Mouse (Mus musculus) heart, adult 8-10 months (tissue): ENCODE data around the gene Gse1. TPM values are rescaled to one million over a fixed set of nuclear protein-coding genes. Genes with fewer than 3 reads are reported as not detected.
"Not testable (repeated sequence)": the region's sequence is repeated elsewhere in the genome, so short reads cannot be mapped to it uniquely, and the experiment has no call there.

Source experiments
- DNase-seq: peaks from one replicate; pipeline ENCODE4 v3.0.0; 2022; ENCODE audit warnings: low spot score
- total RNA-seq, 4 experiments: library from RNA; stranded (reverse); gene quantifications; 2 replicates each; pipeline ENCODE4 v1.2.4; 2022

The Gse1 gene
- total RNA-seq, 4 experiments from 2014 or later: 18.9 to 29.1 (median 23.3) TPM

DNA sequence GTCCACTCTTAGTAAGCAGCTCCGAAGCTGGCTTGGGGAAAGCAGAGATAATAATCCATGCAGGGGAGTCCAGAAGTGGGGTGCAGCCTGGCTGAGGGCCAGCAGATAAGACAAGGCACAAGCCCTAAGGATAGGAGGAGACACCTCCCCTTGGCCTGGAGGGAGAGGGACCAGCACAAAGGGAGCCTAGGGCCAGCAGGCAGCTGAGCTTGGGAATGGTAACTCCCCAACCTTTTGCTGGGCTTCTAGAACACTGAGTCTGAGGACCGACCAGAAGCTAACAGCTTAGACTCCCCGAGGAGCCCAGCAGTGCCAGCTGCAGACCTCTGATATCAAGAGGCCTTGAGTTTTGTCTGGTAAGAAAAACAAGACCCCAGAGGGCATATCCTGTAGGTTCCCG is 115.9 kb downstream of the Gse1 start:
- no peak for DNase-seq

DNA sequence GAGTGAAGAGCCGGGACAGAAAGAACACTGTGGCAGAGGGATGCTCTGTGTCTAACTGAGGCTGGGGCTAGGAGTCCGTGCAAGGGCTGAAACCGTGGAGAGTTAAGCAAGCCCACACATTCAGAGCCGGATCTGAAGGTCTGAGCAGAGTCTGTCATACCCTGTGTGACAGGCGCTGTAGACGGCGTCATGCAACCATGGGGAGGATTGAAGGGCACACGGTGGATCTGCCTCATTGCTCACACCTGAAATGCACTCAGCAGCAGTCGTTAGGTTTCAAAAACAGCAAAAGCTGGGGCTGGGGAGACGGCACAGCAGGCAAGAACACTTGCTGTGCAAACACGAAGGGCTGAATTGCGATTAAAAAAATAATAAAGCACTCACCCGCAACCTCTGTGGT is 116.3 kb downstream of the Gse1 start:
- DNase-seq: no peak

DNA sequence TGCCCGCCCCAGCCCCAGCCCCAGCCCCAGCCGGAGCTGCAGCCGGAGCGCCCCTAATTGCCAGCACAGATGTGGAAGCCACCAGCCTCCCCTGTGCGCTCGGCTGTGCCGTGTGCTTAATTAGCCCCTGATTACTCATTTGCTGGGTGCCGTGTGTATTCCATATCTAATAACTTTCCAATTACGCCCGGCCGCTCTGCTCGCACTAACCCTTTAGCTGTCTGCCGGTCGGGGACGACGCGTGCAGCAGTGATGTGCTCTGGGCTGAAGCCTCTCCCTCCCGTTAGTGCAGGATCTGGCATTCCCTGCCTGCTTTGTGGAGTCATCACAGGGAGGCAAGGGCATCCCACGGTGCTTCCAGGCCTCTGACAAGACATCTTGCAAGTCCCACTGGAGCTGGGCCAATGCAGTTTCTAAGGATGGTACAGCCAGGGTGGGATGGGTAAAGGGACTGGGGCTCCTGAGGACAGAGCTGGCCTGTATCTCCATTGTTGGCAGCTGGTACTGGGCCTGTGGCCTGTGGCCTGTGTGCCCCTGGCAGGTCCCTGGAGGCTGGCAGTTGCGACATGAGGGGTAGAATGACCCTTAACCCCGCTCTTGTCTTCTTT is 119.6 kb downstream of the Gse1 start:
- no peak for DNase-seq

DNA sequence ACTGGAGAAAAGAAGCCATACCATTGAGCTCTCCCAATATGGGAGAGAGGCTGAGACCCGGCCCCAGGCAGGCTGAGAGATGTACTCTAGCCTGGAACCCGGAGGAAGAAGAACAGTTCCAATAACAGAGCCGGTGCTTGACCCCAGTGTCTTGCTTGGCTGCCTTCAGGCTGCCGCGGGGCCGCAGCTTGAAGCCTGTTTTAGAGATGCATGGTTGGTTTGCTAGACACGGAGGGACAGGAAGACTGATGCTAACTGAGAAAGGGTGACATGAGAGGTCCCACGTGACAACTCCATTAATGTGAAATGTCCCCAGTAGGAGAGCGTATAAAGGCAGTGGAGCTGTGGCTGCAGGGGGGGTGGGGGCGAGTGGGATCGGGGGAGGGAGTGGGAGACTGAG is 120.7 kb downstream of the Gse1 start:
- no peak for DNase-seq

DNA sequence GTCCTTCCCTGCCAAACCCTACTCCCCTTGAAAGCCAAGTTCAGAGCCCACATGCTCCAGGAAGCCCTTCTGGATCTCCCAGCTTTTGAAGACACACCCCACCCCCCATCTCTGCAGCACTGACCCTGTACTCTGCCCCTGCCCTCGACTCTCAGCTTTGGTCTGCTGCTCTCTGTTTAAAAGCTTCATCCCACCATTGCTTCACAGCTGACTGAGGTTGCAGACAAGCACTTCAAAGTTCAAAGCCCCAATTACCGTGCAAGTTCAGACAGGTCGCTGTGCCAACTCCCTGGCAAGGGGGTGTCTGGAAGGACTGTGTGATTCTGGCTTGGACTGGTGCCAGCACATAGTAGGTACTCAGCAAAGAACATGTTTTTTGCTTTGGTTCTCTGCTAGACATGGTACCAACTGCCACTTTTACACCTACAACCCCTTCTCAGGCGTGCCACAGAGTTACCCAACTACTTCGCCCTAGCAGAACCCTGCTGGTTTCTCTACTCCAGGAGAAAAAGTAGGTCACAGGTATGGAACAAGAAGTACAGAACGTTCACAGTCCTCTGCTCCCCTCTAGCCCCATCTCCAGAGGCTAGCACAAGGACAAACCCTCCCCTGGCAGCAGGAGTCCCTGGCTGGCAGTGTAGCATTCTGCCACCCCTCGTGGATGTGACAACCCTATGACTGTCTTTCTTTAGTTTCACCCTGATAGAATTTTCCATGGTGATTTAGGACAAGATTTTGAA is 123.2 kb downstream of the Gse1 start:
- DNase-seq: no peak

DNA sequence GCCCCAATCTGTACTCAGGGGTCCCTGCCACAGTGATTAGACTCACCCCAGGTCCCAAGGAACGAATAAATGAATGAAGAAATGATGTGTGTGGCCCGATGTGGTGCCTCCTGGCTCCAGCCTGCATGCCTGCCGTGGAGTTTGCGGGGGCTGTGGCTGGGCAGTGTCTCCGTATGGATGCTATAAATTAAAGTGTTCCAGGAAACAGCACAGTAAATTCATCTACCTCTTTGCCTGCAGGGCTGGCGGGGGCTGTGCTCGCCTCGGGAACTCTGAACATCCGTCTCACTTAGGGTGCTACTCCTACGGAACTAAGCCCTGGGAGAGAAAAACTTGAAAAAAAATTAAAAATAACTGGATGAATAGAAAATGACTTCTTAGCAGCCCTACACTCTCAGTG is 123.8 kb downstream of the Gse1 start:
- DNase-seq: no peak

DNA sequence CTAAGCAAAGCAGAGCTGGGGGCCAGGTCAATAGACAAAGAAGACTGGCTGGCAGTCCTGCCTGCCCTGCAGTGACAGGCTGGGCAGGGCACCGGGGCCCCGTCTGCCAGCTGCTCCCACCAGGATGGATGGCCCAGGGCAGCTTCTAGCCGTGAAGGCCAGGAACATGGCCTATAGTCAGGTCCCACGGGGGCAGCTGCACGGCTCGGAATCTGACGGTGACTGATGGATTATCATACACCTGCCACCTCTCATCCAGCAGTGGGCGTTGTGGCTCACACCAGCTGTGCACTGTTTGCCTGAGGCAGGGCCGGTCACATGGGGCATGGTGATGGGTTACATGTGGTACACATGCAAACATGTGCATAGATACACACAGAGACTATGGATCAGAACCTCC is 127.8 kb downstream of the Gse1 start:
- DNase-seq: no peak

DNA sequence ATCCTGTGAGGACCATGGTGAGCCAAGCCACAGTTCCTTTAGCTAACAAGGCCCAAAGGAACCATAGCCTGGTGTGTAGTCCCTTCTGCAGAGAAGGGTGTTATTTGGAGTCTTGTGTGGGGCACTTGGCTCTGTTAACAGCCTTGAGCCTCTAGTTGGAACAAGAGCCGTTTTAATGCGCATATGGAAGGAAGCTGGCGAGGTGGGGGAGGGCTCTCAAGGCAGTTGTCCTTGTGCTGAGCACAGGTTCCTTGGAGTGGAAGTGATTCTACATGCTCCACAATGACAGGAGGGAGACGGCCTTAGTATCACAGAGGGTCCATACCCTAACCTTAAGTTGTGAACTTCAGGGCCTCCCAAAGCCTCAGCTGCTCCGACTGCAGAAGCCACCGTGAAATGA is 129.2 kb downstream of the Gse1 start:
- no peak for DNase-seq

DNA sequence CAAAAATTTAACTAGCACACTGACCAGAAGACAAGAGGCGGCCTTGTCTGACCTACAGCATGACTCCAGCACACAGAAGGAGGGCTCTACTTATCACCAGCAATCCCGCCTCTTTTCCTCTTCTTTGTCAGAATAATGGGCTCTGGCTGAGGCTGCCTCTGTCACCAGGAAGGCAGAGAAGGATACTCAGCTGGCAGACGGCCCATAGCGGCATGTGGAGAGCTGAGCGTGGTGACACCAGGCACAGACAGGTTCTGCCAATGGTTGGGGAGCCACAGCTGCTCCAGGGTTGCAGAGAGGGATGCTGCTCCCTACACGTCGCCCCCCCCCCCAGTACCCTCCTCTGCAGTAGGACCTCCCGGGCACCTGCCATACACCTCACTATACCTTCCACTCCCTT is 133.0 kb downstream of the Gse1 start:
- no peak for DNase-seq

DNA sequence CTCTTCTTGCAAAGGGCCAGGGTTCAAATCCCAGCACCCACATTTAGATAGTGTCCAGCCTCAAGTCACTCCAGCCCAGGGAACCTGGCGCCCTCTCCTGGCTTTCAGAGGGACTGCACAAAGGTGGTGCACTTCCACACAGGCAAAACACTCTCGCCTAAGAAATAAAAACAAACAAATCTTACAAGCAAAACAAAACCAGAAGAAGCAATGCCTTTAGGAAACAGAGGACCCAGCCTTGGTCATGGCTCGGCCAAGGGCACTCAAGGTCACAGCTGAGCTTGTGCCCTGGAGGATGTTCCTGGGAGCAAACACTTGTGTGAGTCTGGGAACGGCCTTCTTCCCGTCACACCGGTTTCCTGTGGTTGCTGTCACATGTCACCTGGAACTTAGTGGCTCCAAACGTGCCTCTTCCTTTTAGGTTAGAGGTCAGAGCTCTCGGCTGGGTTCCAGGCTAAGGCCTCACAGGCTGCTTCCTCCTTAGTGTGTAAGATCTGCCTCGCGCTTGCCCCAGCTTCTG is 135.4 kb downstream of the Gse1 start:
- DNase-seq: peak; percentile 84

DNA sequence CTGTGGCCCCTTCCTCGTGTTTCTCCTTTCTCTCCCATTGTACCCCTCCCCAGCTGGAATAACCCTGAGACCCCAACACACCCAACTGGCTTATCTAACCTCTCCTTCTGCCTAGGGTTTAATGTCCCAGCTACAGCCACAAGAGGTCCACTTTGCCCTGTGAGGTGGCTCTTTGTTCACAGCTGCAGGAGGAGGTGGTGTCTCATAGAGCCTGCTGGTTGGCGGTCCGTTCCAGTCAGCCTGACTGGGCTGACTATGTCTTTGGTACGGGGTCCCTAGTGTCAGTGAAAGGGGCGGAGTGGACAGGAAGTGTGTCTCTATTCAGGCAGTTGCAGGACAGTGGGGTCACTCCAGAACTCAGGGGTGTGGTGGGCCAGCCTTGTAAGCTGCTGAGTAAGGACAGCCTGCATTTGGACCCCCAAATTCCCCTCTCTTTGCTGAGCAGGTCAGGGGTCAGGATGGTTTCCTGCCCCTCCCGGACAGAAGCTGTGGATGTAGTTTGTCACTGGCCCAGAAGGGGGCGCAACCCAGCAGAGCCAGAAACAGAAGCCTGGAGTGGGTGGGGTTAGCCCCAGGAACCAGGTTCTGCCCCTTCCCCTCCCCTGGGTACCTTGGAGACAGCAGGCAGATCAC is 136.0 kb downstream of the Gse1 start:
- no peak for DNase-seq

DNA sequence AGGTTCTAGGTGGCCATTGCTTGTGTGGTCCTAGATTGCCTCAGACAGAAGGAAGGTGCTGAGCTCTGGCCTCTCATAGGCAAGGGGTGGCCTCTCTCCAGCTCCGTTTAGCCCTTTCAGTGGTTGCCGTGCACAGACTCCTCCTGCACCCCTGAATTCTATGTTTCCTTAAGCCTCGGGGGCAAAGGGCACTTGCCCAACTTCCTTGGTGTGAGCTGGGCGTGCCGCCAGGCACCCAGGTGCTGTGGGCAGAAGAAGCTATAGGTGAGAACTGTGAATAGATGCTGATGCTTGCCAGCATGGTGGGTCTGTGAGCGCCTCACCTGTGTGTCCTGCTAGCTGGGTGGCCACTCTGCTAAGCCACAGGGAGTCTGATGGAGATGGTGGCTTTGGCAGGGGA is 138.6 kb downstream of the Gse1 start:
- no peak for DNase-seq

DNA sequence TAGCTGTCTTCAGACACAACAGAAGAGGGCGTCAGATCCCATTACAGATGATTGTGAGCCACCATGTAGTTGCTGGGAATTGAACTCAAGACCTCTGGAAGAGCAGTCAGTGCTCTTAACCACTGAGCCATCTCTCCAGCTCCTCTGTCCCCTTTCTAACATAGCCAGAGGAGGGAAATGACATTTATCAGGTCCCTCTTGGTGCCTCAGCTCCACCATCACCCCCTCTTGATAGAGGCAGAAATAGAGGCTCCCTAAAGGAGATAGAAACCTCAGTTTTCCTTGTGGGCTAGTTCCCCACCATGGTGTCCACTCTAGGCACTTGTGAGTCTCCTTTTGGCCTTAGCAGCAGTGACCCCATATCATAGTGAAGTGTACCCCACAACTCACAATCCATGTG is 139.9 kb downstream of the Gse1 start:
- DNase-seq: not testable (repeated sequence)

DNA sequence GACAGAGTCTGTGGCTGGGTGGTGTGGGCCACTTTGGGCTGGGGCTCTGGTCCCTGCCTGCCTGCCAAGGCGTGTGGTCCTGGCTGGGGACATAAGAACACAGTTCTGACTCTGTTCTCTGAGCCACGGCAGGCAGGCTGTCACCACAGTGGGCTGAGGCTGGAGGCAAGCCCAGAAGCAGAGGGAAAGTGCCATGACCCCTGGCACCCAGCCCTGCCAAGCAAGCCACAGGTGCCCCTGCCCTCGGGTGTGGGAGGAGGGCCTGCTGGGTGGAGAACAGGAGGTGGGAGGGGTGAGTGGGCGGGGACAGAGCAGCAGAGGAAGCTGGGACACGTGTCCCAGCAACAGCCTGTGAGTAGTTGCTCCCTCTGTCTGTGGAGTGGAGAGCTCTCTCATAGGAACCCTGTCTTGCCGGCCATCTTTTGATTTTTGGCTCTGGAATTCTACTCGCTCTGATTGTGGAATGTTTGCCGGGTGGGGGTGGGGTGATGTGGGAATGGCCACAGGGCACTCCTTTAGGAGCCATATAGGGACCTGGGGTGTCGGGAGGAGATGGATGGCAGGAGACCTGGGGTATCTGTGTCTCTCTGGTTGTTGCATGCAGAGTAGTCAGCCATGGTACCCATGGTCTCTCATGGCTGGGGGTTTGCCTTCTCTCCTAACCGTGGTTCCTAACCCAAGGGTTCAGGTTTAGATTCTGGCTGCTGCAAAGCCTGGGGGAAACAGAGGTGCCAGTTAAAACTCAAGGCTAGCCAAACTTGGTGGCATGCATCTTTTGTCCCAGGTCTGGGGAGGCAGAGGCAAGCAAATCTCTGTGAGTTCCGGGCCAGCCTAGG is 140.8 kb downstream of the Gse1 start:
- DNase-seq: peak; percentile 85

DNA sequence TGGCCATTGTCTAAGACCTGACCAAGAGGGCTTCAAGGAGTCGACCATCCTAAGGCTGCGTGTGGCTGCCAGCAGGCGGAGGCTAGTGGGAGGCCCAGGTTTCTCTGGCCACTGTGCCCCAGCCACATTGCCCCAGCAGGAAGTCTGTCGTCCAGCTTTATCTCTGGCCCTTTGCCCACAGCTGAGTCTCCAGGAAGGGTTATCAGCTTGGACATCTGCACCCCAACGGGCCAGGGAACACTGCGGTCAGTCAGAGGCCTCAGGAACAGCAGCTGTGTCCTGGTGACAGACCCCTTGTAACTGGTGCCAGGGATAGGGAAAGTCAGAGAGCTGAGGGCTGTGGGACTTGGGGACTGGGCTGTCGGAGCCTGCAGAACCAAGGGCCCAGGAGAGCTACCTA is 141.7 kb downstream of the Gse1 start:
- DNase-seq: peak; percentile 64

DNA sequence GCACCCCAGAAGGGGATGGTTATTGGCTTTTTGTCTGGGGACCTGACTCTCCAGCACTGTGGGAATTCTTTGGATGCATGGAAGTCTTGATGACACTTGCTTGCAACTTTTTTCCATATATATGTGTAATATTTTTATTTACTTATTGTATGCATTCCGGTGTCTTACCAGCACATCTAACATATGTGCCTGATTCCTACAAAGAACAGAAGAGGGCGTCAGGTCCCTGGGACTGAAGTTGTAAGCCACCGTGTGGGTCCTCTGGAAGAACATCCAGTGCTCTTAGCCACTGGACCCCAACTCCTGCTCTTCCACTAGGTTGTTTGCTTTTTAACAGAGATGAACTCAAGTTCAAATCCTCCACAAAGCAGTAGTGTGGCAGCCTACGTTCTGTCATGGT is 142.2 kb downstream of the Gse1 start:
- no peak for DNase-seq

DNA sequence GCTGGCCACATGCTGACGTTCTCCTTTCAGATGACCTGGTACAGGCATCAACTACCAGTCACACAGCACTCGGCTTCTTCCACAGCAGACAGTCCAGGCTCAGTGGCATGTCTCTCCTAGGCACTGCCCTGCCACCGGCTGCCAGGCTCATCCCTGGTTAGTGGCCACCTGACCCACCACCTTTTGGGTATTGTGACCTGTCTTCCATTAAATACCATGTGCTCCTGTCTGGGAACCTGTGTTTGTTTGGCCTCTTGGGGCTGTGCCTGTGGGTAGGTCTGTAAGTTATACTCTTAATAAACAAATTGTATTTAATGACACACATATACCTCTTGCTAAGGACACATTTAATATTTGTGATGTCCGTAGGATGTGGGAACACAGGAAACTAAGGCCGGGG is 142.9 kb downstream of the Gse1 start:
- DNase-seq: no peak

DNA sequence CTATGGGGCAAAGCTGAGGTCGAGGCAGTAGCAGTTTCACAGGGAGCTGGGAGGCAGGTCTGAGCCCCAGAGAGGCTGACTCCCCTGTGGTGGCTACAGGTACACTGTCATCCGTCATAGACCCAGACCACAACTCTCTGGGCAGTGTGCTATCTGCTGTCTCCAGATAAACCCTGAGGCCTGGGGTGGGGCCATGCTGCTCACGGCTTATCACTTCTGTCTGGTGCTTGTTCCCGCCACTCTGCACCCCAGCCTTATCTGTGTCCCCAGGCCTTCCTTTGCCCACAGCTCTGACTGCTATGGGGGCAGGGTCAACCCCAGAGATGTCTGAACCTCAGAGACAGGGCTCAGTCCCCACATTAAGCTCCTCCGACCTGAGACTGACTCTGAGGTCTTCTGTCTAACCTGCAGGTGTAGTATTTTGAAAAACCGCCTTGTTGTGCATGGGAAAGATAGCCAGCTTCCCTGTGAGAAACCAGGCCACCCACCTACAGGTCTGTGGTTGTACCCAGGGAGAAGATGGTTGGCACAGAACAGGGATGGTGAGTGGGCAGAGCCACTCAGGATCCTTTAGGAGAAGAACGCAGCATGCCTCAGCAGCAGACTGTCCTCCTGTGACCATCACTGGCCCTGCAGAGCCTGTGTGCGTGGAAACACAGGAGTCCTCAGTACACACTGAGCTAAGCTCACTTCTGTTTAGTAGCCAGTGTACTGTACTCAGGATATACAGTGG is 143.6 kb downstream of the Gse1 start:
- DNase-seq: no peak

DNA sequence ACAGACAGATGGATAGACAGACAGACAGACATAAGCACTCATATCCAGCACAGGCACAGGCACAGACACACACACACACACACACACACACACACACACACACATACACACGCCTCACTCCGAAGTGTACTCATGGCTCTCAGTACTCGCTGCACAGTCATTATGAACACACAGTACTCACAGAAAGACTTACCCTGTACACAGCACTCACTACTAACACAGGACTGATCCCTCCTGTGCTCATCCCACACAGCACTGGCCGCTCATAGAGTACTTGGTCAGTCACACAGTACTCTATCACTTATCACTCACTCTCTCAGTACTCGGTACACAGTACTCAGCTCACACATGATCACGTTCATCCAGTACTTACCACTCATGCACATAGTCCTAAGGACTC is 144.4 kb downstream of the Gse1 start:
- DNase-seq: no peak

DNA sequence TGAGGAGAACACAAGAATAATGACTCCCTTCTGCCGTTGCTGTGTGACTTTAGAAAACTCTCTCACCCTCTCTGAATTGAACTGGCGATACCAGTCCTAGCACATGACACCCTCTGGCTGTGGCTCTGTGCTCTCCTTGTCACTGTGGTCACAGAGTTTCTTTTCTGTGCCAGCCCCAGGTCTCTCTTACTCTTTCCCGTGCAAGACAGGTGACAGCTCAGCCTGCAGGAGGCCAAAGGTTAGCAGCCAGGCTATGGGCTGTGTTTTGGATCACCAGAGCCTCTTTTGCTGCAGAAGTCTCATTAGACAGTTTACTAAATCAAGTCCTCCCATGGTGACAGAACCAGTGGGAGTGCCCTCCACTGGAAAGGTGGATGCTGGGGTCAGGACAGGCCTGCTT is 145.4 kb downstream of the Gse1 start:
- no peak for DNase-seq

DNA sequence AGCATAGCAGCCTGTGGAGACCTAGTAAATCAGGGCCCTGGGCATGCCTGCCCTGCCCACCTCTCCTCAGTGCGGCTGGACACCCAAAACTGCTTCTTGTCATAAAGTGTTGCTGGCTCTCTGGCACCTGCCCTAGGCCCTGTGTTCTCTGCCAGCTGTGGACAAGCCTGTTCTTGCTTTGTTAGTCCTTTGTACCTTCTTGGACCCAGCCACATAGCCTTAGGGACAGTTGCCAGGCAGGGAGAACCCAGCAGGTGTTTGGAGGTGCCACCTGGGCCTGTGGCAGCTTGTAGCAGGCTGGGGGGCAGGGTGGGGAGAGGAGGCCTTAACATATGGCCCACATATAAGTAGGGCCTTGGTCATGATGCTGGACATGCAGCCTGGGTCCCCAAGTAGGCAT is 145.8 kb downstream of the Gse1 start:
- no peak for DNase-seq
